Comparison of ENCODE assay signal across 10 mouse cellular contexts in the genomic region with DNA sequence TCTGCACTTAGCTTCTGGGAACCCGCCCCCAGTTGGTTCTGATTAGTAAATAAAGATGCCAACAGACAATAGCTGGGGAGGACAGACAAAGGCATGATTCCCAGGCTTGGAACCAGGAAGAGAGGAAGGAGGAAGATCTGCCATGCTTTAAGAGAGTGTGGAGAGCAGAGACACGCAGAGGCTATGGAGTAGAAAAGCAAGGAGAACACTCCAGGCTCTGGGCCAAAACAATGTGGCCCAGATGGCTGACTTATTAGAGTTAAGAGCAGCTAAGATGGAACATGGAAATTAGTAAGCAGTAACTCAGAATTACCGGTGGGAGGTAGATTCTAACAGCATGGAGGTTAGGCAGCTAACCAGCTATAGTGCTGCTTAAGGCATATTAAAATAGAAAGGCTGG.
A peak's percentile ranks its signal among the peaks of the same experiment; 100 is the strongest.
DNase-seq lines count a peak whose midpoint lies in the region; ATAC-seq lines count a peak whose summit lies in the region.
"Had no signal": no experiment of that assay in that cellular context is flagged by ENCODE, and none has a peak within 500 bp of the region (broad histone marks: within the 10 kb centered on the region; RNA-seq: fewer than 3 reads in every experiment).

No protein-coding gene starts in this region.

- no peaks in the 10 kb centered on the region for H3K36me3 ChIP-seq in hindbrain, embryonic 16.5 days (ENCODE audit: control insufficient read depth, insufficient read depth, low read length)
- H3K36me3 ChIP-seq in hindbrain, embryonic 14.5 days (replicated peaks; ENCODE audit: control insufficient read depth, insufficient read depth), result no peaks in the 10 kb centered on the region
- H3K36me3 ChIP-seq: intestine, embryonic 15.5 days had no signal

- peak; percentile 42; the same call in 1 of the 2 replicates for ATAC-seq in hindbrain, embryonic 16.5 days
- no peak for ATAC-seq in hindbrain, embryonic 14.5 days (ENCODE audit: low FRiP score)
- no peak for ATAC-seq in erythroid progenitor cell, adult 5-6 weeks (replicated peaks; ENCODE audit: low FRiP score, poor library complexity, severe bottlenecking)
- ATAC-seq: intestine, embryonic 15.5 days had no signal

- H3K9me3 ChIP-seq in hindbrain, embryonic 16.5 days (ENCODE audit: control insufficient read depth, low read length), result no peaks in the 10 kb centered on the region
- no peaks in the 10 kb centered on the region for H3K9me3 ChIP-seq in hindbrain, embryonic 14.5 days (ENCODE audit: control insufficient read depth, low read length)
- H3K9me3 ChIP-seq: intestine, embryonic 15.5 days had no signal

- 49% methylated on average over 3 of the region's 3 CpGs for whole genome bisulfite sequencing in hindbrain, embryonic 16.5 days
- WGBS in hindbrain, embryonic 14.5 days, result 60% methylated on average over 3 of the region's 3 CpGs

- H3K4me3 ChIP-seq in hindbrain, embryonic 16.5 days (ENCODE audit: low read length), result no peak overlapping the region
- H3K4me3 ChIP-seq in hindbrain, embryonic 14.5 days (replicated peaks; ENCODE audit: low read length), result no peak overlapping the region
- H3K4me3 ChIP-seq: intestine, embryonic 15.5 days had no signal

- H3K4me1 ChIP-seq in hindbrain, embryonic 16.5 days (ENCODE audit: control insufficient read depth, insufficient read depth, low read depth, low read length), result no peaks in the 10 kb centered on the region
- H3K4me1 ChIP-seq in hindbrain, embryonic 14.5 days (replicated peaks; ENCODE audit: control insufficient read depth, insufficient read depth, low read length), result no peaks in the 10 kb centered on the region
- H3K4me1 ChIP-seq: intestine, embryonic 15.5 days had no signal

- H3K27ac ChIP-seq in hindbrain, embryonic 16.5 days (ENCODE audit: low read depth, low read length), result no peak overlapping the region
- no peak overlapping the region for H3K27ac ChIP-seq in hindbrain, embryonic 14.5 days
- H3K27ac ChIP-seq: intestine, embryonic 15.5 days had no signal

- DNase-seq in hindbrain, embryonic 14.5 days (ENCODE audit: low spot score), result no peak
- DNase-seq in right cerebral cortex, postnatal 14 days, result peak; percentile 7
- no peak for DNase-seq in right cerebral cortex, postnatal 25 days
- DNase-seq in cerebellum, postnatal 36 days, result peak; percentile 71 to 81
- DNase-seq in c-Kit-positive CD71-positive TER-119-positive erythroid progenitor cells, embryonic 14.5 days (ENCODE audit: low spot score), result no peak
- DNase-seq in heart, adult 11 months, result no peak
- DNase-seq: thymus, postnatal 4 days had no signal

- no peak overlapping the region for H3K4me2 ChIP-seq in hindbrain, embryonic 16.5 days (ENCODE audit: low read length)
- H3K4me2 ChIP-seq in hindbrain, embryonic 14.5 days (replicated peaks), result no peak overlapping the region
- H3K4me2 ChIP-seq: intestine, embryonic 15.5 days had no signal

- H3K9ac ChIP-seq in hindbrain, embryonic 16.5 days (ENCODE audit: low read depth, low read length), result no peak overlapping the region
- no peak overlapping the region for H3K9ac ChIP-seq in hindbrain, embryonic 14.5 days
- H3K9ac ChIP-seq: intestine, embryonic 15.5 days had no signal

- no peaks in the 10 kb centered on the region for H3K27me3 ChIP-seq in hindbrain, embryonic 16.5 days (replicated peaks; ENCODE audit: control insufficient read depth, insufficient read depth, low read length)
- no peaks in the 10 kb centered on the region for H3K27me3 ChIP-seq in hindbrain, embryonic 14.5 days (ENCODE audit: control insufficient read depth, insufficient read depth, low read length)
- H3K27me3 ChIP-seq: intestine, embryonic 15.5 days had no signal

Comparison
In these comparisons a context has a peak if more than half of its experiments do, and no peak if none do; other contexts are left out.
1. DNase-seq: peak in right cerebral cortex, postnatal 14 days (single experiment) and cerebellum, postnatal 36 days (2 of 2); none in hindbrain, embryonic 14.5 days (single experiment), right cerebral cortex, postnatal 25 days (single experiment), c-Kit-positive CD71-positive TER-119-positive erythroid progenitor cells, embryonic 14.5 days (single experiment) and heart, adult 11 months (single experiment).